ENCODE assay signal across 8 mouse cellular contexts in the genomic region with DNA sequence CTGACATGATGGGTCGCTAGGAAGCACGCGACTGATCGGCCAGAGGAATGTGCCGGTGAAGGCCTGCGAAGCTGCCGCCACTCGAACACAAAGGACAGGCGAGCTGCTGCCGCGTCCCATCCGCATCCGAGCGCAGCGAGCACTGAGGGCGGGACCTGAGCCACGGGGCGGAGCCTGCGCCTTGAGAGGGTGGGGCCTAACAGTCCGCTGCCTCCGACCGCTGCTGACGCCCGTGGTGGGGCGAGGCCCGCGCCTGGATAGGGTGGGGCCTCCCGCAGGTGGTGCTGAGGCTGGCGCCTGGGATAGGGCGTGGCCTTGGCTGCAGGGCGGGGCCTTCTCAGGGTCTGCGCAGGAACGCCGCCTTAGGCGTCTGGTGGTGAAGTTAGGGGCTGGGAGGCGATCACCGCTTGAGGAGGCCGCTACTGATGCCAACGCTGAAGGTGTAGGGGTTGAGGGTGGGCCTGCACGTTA. TPM values are rescaled to one million over a fixed set of nuclear protein-coding genes. Genes with fewer than 3 reads are reported as not detected.
DNase-seq lines count a peak whose midpoint lies in the region; ATAC-seq lines count a peak whose summit lies in the region.

TSS of gene Ankrd10 (minus strand) at position 147 of the 471 bp plus-strand sequence.

- H3K4me3 ChIP-seq in hindbrain, embryonic 11.5 days (ENCODE audit: low read depth, low read length) = peak within 1 kb of the TSS; percentile 97

- H3K27me3 ChIP-seq in hindbrain, embryonic 11.5 days (ENCODE audit: control insufficient read depth, insufficient read depth, low read length) = no peaks in the 10 kb centered on the region

- peak within 1 kb of the TSS; percentile 100 for H3K9ac ChIP-seq in hindbrain, embryonic 11.5 days (ENCODE audit: low read depth, low read length)

- H3K36me3 ChIP-seq in hindbrain, embryonic 11.5 days (ENCODE audit: control insufficient read depth, insufficient read depth, low read length) = peaks cover 4% of the 10 kb centered on the region; the same call in 1 of the 2 replicates

- WGBS in hindbrain, embryonic 11.5 days = under 1% methylated on average over 34 of the region's 40 CpGs

- peak within 1 kb of the TSS; percentile 87 for H3K4me2 ChIP-seq in hindbrain, embryonic 11.5 days (replicated peaks; ENCODE audit: low read depth, low read length)

- peak; percentile 95 for ATAC-seq in hindbrain, embryonic 11.5 days (ENCODE audit: low FRiP score)

- H3K9me3 ChIP-seq in hindbrain, embryonic 11.5 days (ENCODE audit: control insufficient read depth, low read length) = no peaks in the 10 kb centered on the region

- H3K27ac ChIP-seq in hindbrain, embryonic 11.5 days (ENCODE audit: low read depth, low read length) = peak within 1 kb of the TSS; percentile 99

- DNase-seq in Muller cell, postnatal 12 days (ENCODE audit: inconsistent ontology term) = peak; percentile 99
- peak; percentile 98 for DNase-seq in cerebellum, adult 9-11 months
- peak; percentile 92 to 95 for DNase-seq in frontal cortex, adult 2 months (ENCODE audit: extremely low spot score in 1 of 2, low spot score in 1 of 2)
- peak; percentile 97 for DNase-seq in hindbrain, embryonic 11.5 days (ENCODE audit: low spot score)
- DNase-seq in layer of hippocampus, postnatal 10 days (ENCODE audit: low spot score in 2 of 2) = peak; percentile 93 to 96
- DNase-seq in lung, postnatal 10 days = peak; percentile 98
- DNase-seq in ovary, postnatal 36 days (ENCODE audit: low spot score) = peak; percentile 98
- peak; percentile 99 for DNase-seq in thymus, postnatal 25 days

- peaks cover 4% of the 10 kb centered on the region for H3K4me1 ChIP-seq in hindbrain, embryonic 11.5 days (replicated peaks; ENCODE audit: control insufficient read depth, insufficient read depth, low read length)

RNA-seq across cellular contexts. Expression of gene Ankrd10, which starts in this region (rescaled TPM):
- 79.1 and 85.9 TPM in 2 replicates for polyA plus RNA-seq in frontal cortex, adult 2 months (2012; rRNA removed)
- 90.2 and 104 TPM in 2 replicates for polyA plus RNA-seq in hindbrain, embryonic 11.5 days (2014; fragmentation: Nextera tagmentation; extraction: Ambion mirVana)
- 10 to 100 TPM; 69.1 to 71.8 TPM for total RNA-seq in layer of hippocampus, postnatal 10 days (2021)

Comparison
In these comparisons a context has a peak if more than half of its experiments do, and no peak if none do; other contexts are left out.
1. Peak in every context shown above with its lines: DNase-seq, ATAC-seq, H3K4me3 ChIP-seq and H3K27ac ChIP-seq.